Mouse (Mus musculus) right cerebral cortex, adult 2 months (tissue): ENCODE results near the gene Gpr62.
A peak's percentile ranks its signal among the peaks of the same experiment; 100 is the strongest.

Source experiments
- DNase-seq, 2 experiments: peaks; one replicate each; pipeline ENCODE4 v3.0.0; 2021 to 2022; ENCODE audit warnings: low spot score in 2 of 2

Gene Gpr62

DNA sequence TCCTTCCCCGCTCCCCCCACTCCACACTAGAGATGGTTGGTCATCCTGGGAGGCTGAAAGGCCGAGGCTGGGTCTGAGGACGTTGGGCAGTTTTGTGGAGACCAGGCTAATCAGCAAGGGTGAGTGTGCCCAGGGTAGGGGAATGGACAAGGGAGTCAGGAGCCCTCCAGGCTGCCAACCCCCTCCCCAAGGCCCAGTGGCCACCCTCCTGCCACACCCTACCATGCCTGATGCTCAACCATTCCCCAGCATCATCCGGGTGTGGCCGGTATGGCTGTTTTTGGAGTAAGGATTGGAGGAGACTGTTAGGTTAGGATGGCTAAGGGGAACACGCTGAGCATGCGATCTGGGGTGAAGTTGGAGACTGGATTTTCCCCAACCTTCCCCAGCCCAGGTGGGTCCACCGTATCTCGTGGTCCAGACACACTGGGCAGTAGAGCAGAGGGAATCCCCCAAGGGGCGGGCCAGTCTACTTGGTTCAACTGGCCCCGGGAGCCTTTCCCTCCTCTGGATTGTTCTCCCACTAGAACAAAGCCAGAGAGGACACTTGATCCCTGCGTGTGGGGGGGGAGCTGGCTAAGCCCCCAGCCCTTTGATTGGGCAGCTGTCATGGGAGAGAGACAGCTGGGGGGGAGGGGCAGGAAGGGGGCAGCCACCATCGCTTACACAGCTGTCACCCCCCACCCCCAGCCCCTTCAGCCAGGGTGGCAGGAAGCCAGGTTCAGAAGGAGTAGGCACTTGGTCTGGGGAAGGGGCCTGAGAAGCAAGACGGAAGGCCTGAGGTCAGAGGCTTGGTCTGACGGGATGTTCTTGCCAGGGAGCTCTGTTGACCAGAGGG, 9.2 kb downstream of the Gpr62 start:
- DNase-seq: no peak

DNA sequence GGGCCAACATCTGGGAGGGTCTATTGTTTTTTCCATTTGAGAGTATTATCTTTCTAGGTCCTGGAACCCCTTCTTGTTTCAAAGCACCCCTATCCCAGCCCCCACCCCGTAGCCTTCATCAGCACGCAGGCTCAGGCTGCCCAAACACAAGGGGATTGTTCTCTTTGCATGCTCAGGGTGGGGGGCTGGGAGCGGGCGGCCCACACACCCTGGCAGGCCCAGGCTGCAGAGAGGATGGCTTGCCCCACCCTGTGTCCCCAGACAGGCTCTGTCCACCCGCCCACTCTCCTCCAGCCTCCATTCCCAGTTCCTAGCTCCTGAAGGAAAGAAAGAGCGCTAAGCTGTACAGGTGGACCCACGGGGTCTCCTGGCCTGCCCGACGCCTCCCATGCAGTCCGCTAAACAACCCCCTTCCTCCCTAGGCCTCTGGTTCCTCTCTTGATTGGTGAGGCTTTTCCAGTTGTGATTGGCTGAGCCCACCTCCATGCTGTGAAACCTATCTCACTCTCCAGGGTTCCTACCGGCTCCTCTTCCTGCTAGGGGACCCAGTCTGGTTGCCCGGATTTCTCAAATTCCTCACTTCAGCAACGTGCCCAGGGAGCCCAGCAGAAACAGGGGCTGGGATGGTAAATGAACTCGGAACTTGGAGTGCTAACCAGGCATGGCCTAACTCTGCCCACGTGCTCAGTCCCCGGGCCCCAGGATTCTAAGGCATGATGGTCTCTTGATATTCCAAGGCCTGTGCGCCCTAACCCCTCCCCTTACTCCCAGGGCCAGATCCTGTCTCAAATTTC, 10.7 kb downstream of the Gpr62 start:
- DNase-seq: peak in 1 of 2 experiments; percentile 48

DNA sequence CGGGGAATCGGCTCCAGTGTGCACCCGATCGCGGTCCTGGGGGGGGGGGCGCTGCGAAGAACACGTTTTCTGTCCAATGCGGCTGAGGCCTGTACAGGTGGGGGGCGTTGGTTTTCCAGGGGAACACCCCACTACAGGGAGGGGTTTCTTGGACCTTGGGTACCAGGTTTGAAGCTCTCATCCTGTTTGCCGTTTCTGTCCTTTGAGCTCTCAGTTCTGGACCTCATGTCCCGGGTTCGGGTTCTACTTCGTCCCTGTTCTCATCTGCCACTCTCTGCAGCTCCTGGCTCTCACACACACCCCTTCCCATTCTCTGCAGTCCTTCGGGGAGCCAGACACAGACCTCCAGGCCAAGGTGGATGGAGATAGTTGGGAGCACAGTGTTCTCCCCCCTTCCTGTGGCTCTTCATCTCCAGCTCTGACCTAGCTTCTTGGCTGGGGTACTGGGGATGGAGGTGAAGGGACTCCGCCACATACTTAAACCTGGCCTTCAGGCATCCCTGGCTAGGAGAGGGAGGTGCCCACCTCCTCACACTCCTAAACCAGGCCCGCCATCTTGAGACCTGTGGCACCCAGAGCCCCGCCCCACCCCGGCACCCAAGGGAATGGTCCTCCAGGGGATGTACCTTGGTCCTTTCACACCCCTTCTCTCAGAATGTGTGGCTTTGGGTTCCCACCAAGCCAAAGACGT, 11.5 kb downstream of the Gpr62 start:
- no peak for DNase-seq

DNA sequence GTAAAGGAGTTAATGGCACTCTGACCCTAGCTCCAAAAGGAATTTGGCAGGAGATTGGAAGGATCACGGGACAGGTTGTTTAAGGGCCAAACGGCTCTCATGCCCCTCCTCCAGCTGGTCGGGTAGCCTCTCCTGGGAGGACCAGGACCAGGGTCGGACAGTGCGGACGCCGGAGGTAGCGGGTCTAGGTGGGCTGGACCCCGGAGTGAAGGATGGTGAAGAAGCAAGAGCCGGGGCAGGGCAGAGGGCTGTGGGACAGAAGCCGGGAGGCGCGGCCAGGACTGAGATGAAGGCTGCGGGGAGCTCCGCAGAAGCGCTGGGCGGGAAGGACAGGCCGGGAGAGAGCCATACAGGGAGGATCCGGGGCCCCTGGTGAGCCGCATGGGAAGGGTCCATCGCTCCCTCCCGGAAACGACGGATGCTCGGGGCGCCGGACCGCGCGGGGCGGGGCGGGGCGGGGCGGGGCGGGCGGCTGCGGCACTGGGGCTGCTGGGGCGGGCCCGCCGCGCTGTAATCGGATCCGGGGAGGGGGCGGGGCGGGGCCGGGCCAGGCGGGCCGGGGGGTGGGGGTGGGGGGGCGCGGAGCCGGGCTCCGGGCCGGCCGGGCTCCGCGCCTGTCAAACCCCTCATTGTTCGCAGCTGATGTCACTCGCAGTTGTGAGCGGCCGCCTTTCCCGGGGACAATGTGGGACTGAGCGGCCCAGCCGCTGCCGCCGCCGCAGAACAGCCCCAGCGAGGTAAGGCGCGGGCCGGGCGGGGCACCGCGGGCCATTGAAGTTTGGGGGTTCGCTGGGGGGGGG, 12.3 kb downstream of the Gpr62 start, which contains the start of gene Pcbp4:
Gene Pcbp4 (plus strand): TSS at position 21 of the 800 bp plus-strand sequence.
- DNase-seq: peak in 1 of 2 experiments; percentile 46

DNA sequence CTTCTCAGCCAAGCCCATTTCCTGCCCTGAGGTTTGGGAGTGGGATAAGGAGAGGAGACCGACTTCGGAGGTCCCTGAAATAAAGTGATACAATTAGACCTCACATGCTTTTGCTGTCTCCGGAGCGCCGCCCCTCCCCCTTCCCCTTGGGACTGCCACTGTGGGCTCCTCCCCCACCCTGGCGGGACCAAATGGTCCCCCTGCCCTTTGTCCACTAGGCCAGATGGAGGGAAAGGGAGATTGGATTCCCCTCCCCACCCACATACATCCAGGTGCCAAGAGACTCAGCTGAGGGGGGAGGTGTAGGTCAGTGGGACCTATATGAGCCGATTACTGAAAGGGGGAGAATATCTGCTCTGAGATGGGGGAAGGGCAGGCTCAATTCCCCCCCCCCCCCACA, 12.9 kb downstream of the Gpr62 start:
- DNase-seq: no peak

DNA sequence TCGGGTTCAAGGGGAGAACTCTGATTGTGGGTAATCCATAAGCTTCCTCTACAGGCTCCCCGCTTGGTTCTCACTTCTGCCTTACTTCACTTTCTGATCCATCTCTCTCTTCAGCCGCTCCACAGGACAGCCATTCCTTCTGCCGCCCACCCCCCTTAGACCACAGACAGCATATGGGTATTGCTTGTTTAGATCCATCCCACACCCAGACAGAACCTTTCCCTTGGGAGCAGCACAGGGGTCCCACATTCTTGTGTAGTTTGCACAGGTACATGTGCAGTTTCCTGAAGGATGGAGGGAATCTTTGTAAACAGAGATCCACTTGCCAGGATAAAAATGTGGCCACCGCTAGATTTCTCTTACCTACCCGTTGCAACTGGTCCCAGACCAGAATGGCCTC, 13.4 kb downstream of the Gpr62 start:
- no peak for DNase-seq

DNA sequence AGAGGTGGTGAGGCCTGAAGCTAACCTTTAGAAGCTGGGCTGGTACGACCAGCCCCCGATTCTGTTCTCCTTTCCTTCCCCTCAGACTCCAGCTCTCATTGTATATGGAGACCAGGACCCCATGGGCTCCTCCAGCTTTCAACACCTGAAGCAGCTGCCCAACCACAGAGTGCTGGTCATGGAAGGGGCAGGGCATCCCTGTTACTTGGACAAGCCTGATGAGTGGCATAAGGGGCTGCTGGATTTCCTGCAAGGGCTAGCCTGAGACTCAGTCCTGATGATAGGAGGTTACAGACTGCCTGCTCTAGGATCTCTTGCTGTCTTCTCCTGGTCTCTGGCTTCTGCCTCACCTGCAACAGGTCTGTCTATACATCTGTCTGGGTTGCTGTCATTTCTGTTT, 13.8 kb downstream of the Gpr62 start:
- DNase-seq: no peak

DNA sequence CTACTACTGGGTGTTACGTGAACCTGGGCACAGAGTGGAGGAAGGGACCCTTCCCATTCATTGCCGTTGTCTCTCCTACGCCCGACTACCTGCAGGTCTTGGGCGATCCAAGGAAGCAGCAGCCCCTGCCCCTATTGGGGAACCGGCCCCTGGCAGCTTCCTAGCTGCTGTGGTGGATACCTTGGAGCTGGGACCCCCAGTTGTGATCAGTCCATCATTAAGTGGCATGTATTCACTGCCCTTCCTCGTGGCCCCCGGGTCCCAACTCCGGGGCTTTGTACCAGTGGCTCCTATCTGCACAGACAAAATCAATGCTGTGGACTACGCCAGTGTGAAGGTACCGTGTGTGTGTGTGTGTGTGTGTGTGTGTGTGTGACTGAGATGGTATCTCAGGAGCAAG, 14.4 kb downstream of the Gpr62 start:
- DNase-seq: no peak

DNA sequence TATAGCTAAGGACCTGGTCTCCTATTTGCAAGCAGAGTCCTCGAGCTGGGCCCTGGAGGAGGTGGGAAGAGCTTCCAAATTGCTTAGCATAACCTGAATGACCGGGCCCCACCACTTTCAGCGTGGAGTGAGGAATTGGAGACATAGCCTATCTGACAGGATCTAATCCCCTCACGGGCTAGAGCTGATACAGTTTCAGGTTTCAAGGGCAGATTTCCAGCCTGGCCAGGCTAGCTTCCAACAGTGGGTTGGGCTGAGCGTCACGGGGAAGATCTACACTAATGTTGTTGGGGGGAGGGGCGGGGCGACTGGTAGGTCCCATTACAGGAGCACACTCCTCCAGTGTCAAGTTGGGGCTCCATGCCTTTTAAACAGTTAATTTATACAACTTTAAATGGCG, 15.1 kb downstream of the Gpr62 start:
- no peak for DNase-seq

DNA sequence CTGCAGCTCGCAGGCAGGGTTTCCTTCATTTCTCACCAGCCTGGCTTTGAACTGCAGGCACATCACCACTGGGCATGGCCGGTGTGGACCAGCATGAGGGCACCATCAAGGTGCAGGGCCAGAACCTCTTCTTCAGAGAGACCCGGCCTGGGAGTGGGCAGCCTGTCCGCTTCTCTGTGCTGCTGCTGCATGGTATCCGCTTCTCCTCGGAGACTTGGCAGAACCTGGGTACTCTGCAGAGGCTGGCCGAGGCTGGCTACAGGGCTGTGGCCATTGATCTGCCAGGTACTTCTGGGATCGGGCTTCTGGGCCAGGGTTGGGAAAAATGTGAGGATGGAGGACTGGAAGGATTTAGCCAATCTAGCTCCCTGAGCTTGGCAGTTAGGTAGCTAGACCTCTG, 15.8 kb downstream of the Gpr62 start:
- DNase-seq: no peak

DNA sequence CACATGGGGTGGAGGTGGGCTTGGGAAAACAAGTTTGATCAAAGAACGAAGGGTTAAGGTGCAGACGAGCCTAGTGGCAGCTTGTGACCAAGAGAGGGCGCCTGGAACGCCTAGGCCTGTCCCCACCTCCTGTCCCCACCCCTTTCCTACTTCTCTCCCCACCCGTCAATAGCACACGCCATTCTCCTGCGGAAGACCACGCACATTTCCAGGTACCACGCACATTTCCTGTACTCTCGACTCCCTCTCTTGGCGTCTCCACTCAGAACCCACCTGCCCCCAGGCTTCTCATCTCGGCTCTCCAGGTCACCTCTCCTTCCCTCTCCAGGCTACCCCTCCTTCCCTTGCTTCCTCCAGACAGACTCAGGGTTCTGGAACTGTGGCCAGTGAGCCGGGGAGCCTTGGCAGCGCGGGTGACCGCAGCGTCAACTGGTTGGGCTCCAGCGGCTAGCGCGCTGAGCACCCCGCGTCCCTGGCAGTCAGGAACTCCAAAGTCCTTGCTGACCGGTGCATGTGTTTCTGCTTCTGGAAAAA, 17.2 kb downstream of the Gpr62 start:
- DNase-seq: peak; percentile 66 to 79

DNA sequence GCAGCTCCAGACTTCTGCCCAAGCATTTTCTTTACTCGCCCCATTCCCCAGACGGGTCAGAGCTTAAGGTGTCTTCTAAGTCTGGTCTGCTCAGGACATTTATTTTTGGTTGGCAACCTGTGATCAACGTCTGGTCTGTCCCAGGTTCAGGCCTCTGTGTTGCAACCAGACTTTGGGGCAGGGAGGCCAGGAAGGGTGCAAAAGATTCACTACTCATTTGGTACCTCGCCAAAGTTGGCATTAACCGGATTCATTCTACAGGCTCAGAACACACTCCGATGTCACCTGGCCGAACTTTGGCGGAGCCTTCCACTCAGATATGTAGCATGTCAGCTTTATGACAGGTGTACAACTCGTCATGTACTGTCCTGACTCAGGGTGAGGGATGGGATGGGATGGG, 17.8 kb downstream of the Gpr62 start:
- DNase-seq: no peak

DNA sequence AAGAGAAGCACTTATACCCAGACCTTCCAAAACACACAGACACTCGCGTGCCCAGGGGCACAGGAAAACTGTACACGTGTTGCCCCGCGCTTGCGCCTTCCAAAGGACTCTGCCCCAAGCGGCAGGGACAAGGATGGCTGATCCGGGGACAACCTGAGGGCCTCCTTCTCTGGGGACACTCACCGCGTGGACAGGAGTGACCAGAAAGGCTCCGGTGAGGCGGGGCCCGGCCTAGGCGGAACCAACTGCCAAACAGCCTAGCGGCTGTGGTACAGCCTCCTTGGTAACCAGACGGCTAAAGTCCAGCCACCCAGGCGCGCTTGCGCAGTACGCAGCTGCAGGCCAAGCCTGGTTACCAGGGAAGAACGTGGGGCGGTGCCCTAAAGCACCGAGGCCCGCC, 18.4 kb downstream of the Gpr62 start, which contains the start of the genes Abhd14b and Abhd14a:
Gene Abhd14b (plus strand): TSS at position 112 of the 400 bp plus-strand sequence.
Gene Abhd14a (minus strand): TSS at position 331 of the 400 bp plus-strand sequence.
- DNase-seq: peak; percentile 94 to 95

DNA sequence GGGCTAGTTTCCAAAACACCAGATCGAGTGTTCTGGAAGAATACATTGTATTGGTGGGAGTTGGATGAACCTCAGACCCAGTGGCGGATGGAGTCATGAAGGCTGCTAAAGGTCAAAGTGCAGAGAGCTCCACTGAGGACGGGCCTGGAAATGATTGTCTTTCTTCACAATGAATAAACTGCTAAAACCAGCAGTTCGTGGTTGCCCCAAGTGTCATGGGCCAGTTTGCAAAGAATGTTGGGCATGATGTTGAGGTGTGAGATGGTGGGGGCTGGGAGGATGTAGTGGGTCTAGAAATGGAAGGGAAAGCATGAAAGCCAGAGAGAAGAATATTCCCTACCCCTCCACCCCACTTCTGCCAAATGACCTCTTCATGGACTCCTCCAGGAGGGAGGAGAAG, 20.9 kb downstream of the Gpr62 start:
- no peak for DNase-seq

DNA sequence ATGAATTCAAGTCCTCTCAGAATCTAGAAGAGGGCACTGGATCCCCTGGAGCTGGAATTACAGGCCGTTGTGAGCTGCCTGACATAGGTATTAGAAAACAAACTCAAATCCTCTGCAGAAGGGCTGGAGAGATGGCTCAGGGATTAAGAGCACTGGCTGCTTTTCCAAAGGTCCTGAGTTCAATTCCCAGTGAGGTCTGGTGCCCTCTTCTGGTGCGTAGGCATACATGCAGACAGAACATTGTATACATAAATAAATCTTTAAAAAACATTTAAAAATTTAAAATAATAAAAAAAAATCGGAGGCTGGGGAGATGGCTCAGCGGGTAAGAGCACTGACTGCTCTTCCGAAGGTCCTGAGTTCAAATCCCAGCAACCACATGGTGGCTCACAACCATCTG, 23.1 kb downstream of the Gpr62 start:
- DNase-seq: no peak

DNA sequence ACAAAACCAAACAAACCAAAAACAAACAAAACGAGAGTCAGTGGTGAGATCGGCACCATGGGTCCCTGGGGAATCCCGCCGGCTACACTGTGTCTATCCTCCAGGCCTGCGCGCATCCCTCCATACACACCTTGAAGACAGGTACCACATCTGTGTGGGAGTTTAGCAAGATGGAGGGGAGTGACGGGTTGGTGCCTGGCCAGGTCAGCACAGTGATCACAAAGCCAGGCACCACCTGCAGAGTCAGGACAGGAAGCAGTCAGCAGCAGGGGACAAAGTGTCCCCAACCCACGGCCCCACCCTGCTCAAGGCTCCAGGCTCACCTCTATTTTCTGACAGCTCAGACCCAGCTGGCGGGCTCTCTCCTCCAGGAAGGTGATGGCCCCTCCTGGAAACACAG, 29.2 kb downstream of the Gpr62 start:
- no peak for DNase-seq

DNA sequence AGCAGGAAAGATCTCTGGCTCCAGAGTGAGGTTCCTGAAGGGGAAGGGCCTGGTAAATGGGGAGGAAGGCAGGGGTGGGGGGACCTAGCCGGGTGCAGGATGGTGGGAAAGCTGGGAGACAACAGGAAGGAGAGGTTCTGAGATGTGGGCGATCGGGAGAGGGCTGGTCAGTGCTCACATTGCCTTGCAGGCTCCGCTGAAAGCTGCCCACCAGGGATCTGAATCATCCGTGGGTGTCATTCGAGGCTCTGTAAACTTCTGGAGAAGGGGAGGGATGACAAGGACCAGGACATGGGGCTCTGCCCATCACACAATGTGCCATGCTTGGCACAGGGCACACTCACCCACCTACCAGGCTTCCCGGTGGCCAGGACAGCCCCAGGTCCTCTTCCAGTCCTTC, 32.3 kb downstream of the Gpr62 start:
- DNase-seq: peak; percentile 55 to 64

DNA sequence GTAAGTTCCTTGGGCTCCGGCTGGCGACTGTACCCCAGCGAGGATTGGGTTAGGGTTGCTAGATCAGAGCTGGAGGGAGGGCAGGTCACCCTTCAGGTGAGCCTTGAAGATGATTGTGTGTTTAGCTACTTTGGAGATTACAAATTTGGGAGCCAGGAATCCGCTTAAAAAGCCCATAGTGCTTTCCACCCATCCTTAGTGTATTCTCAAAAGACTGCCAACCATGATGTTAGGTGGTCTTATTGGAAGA, 35.8 kb downstream of the Gpr62 start:
- no peak for DNase-seq

DNA sequence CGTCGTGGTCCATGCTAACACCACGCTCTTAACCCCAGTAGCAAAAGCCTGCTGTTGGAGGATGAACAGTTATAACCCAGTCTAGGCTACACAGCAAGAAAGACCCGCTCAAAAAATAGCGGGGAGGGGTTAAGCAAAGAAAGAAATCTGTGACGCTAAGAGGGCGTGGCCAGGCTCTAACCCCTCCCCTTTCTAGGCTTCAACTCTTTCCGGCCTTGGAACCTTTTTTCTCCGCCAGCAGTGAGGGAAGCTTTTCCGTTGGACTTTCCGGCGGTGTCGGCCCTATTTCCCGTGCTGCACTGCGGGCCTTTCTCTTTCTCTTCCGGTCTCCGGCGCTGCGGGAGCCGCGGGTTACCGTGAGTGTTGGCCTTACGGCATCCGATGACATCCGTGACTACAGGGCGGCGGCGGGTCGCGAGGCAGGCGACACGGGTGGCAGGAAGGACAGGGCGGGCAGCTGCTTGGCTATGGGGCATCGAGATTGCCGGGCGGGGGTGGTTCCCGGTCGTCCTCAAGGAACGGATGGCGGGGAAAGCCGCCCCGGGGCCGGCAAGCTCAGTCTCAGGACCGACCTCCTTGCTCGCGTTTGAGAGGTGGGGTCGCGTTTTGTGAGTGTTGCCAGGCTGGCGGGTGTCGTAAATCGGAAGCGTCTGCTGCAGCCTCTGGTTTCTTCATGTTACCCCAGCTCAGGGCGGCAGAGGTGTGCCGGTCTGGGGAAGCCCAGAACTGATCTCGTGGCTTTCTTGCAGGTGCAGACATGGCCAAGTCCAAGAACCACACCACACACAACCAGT, 36.3 kb downstream of the Gpr62 start, which contains the start of gene Rpl29:
Gene Rpl29 (plus strand): TSS at position 234 of the 794 bp plus-strand sequence.
- peak; percentile 94 to 97 for DNase-seq

DNA sequence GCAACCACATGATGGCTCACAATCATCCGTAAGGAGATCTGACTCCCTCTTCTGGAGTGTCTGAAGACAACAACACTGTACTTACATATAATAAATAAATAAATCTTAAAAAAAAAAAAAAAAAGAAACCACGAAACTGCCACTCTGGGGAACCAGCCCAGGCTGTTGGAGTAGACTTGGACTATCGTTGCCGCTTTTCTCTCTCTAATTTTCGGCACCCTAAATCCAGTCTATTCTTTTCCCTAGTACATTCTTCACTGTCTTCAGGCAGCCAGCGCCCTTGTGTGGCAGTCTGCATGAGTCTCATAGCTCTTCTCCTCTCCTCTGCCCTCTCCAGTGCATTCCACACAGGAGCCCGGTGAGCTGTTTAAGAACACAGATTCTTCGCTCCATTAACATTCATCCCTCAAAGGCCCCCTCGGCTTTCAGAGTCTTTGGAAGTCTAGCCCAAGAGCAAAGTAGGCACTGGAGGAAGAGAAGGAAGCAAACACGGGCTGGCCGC, 37.0 kb downstream of the Gpr62 start:
- no peak for DNase-seq
